ENCODE assay signal across 24 mouse cellular contexts in genomic region chr7:19792701-19793630, GRCm38 (mm10). TPM values are rescaled to one million over a fixed set of nuclear protein-coding genes. Genes with fewer than 3 reads are reported as not detected.
DNase-seq lines count a peak whose midpoint lies in the region; ATAC-seq and TF ChIP-seq lines count a peak whose summit lies in the region.
"Had no signal": no experiment of that assay in that cellular context is flagged by ENCODE, and none has a peak within 500 bp of the region (broad histone marks: within the 10 kb centered on the region; RNA-seq: fewer than 3 reads in every experiment).

No protein-coding gene starts in this region.

- no peak for TF ChIP-seq CTCF in kidney, adult 2 months (conservative IDR thresholded peaks at IDR 0.05; ENCODE audit: insufficient read depth, insufficient read length, low read depth, low read length)
- no peak for TF ChIP-seq CTCF in liver, postnatal 0 days (IDR thresholded peaks at IDR 0.05; ENCODE audit: low read depth)

- peak; percentile 88 for DNase-seq in kidney, adult 2 months
- DNase-seq in kidney, postnatal 10 days = no peak
- no peak for DNase-seq in liver, postnatal 0 days
- DNase-seq in liver, embryonic 11.5 days (ENCODE audit: low spot score) = no peak
- DNase-seq in splenic B cell, adult 2 months (ENCODE audit: low read depth, low spot score) = peak; percentile 40
- no peak for DNase-seq in ovary, adult 18-20 months (ENCODE audit: low spot score)
- no peak for DNase-seq in adrenal gland, postnatal 4 days (ENCODE audit: low spot score in 2 of 2)
- DNase-seq: adrenal gland, postnatal 14 days; cerebellum, adult 11-12 months; cerebellum, postnatal 14 days; gastrocnemius, postnatal 25 days; midbrain, embryonic 14.5 days; thymus, postnatal 14 days had no signal

- TF ChIP-seq POLR2A in kidney, adult 2 months (IDR thresholded peaks at IDR 0.05; ENCODE audit: low read depth, low read length) = no peak

- no peak overlapping the region for H3K9ac ChIP-seq in liver, postnatal 0 days (replicated peaks)
- H3K9ac ChIP-seq in liver, embryonic 11.5 days (ENCODE audit: low read depth, low read length) = no peak overlapping the region
- H3K9ac ChIP-seq: forebrain, embryonic 15.5 days; liver, embryonic 14.5 days; neural tube, embryonic 13.5 days had no signal

- no peaks in the 10 kb centered on the region for H3K9me3 ChIP-seq in liver, postnatal 0 days (ENCODE audit: low read length)
- H3K9me3 ChIP-seq in liver, embryonic 11.5 days (ENCODE audit: control insufficient read depth, low read length) = no peaks in the 10 kb centered on the region
- H3K9me3 ChIP-seq: forebrain, embryonic 15.5 days; limb, embryonic 10.5 days; neural tube, embryonic 13.5 days had no signal

- peaks cover 14% of the 10 kb centered on the region; the same call in 1 of the 2 replicates for H3K4me1 ChIP-seq in kidney, adult 2 months (ENCODE audit: control insufficient read depth, insufficient read depth, low read length)
- peaks cover 10% of the 10 kb centered on the region; the same call in 1 of the 2 replicates for H3K4me1 ChIP-seq in liver, postnatal 0 days (ENCODE audit: insufficient read depth)
- H3K4me1 ChIP-seq in liver, embryonic 11.5 days (replicated peaks; ENCODE audit: control insufficient read depth, insufficient read depth, low read length) = peaks cover 4% of the 10 kb centered on the region; the same call in 1 of the 2 replicates

- peak; percentile 77 for ATAC-seq in liver, postnatal 0 days
- ATAC-seq in liver, embryonic 11.5 days (replicated peaks; ENCODE audit: low FRiP score) = no peak
- ATAC-seq: forebrain, embryonic 15.5 days; lung, postnatal 0 days had no signal

- H3K4me3 ChIP-seq in kidney, adult 2 months (ENCODE audit: insufficient read depth, low read depth, low read length) = no peak overlapping the region
- no peak overlapping the region for H3K4me3 ChIP-seq in liver, postnatal 0 days (ENCODE audit: low read depth, low read length)
- H3K4me3 ChIP-seq in liver, embryonic 11.5 days (ENCODE audit: low read depth, low read length) = no peak overlapping the region
- H3K4me3 ChIP-seq: forebrain, embryonic 15.5 days; hindbrain, embryonic 10.5 days; left cerebral cortex, adult 2 months; limb, embryonic 10.5 days; neural tube, embryonic 13.5 days had no signal

- 55% methylated on average over 19 of the region's 19 CpGs for WGBS in kidney, adult 2 months
- WGBS in liver, postnatal 0 days (ENCODE audit: insufficient replicate concordance) = 70% methylated on average over 19 of the region's 19 CpGs
- 85% methylated on average over 19 of the region's 19 CpGs for WGBS in liver, embryonic 11.5 days

- no peaks in the 10 kb centered on the region; the same call in 1 of the 2 replicates for H3K36me3 ChIP-seq in kidney, adult 2 months (ENCODE audit: control insufficient read depth, insufficient read depth, low read length)
- H3K36me3 ChIP-seq in liver, postnatal 0 days (replicated peaks; ENCODE audit: insufficient read depth, low read length) = no peaks in the 10 kb centered on the region
- no peaks in the 10 kb centered on the region for H3K36me3 ChIP-seq in liver, embryonic 11.5 days (ENCODE audit: control insufficient read depth, insufficient read depth, low read length)
- no peaks in the 10 kb centered on the region for H3K36me3 ChIP-seq in splenic B cell, adult 2 months (ENCODE audit: control insufficient read depth, insufficient read depth, low read length, poor library complexity, severe bottlenecking)
- H3K36me3 ChIP-seq: forebrain, embryonic 15.5 days; hindbrain, embryonic 10.5 days; limb, embryonic 10.5 days; neural tube, embryonic 13.5 days had no signal

- H3K27me3 ChIP-seq in kidney, adult 2 months (replicated peaks; ENCODE audit: control insufficient read depth, insufficient read depth, low read length) = no peaks in the 10 kb centered on the region
- H3K27me3 ChIP-seq in liver, postnatal 0 days (ENCODE audit: insufficient read depth, low read length) = no peaks in the 10 kb centered on the region
- H3K27me3 ChIP-seq in liver, embryonic 11.5 days (replicated peaks; ENCODE audit: control insufficient read depth, insufficient read depth, low read length) = peaks cover 28% of the 10 kb centered on the region
- 0 out of 2 replicates have a peak, but pooled peaks cover 2% of the 10 kb centered on the region for H3K27me3 ChIP-seq in splenic B cell, adult 2 months (ENCODE audit: control insufficient read depth, insufficient read depth, low read length, poor library complexity, severe bottlenecking)

- H3K4me2 ChIP-seq in liver, postnatal 0 days (ENCODE audit: low read depth, low read length) = no peak overlapping the region
- H3K4me2 ChIP-seq in liver, embryonic 11.5 days = no peak overlapping the region
- H3K4me2 ChIP-seq: forebrain, embryonic 15.5 days; neural tube, embryonic 13.5 days had no signal

- 0 out of 2 replicates have a peak, but pooled peaks have one; percentile 32 for TF ChIP-seq EP300 in liver, postnatal 0 days (IDR thresholded peaks at IDR 0.05; ENCODE audit: low read depth)

- H3K27ac ChIP-seq in kidney, adult 2 months (ENCODE audit: insufficient read depth, low read depth, low read length) = peak overlapping the region; percentile 60
- H3K27ac ChIP-seq in liver, postnatal 0 days (ENCODE audit: low read depth) = peak overlapping the region; percentile 90
- no peak overlapping the region for H3K27ac ChIP-seq in liver, embryonic 11.5 days (ENCODE audit: low read depth, low read length)
- H3K27ac ChIP-seq: forebrain, embryonic 15.5 days; hindbrain, embryonic 10.5 days; left cerebral cortex, adult 2 months; limb, embryonic 10.5 days; liver, embryonic 14.5 days; neural tube, embryonic 13.5 days had no signal

RNA-seq across cellular contexts. Expression of gene Cblc, which starts 3.6 kb away (rescaled TPM):
- polyA plus RNA-seq in kidney, adult 2 months (2012; rRNA removed) = 24.4 and 32.6 TPM in 2 replicates
- polyA plus RNA-seq in liver, postnatal 0 days (2015; fragmentation: Nextera tagmentation; extraction: Ambion mirVana) = 9.6 and 10.8 TPM in 2 replicates
- 1.4 TPM in 2 replicates for polyA plus RNA-seq in liver, embryonic 11.5 days (2014; fragmentation: Nextera tagmentation; extraction: Ambion mirVana)
- total RNA-seq in adrenal gland, postnatal 4 days (2021) = 1 to 10 TPM in 1 of 2 experiments, under 1 TPM in 1; 0.68 to 1.0 TPM
- total RNA-seq: gastrocnemius, postnatal 25 days; left cerebral cortex, adult 2 months; megakaryocyte, adult 5-6 weeks; MEL had no signal
- polyA plus RNA-seq: forebrain, embryonic 15.5 days; midbrain, embryonic 14.5 days; neural tube, embryonic 13.5 days had no signal

RNA-seq across cellular contexts. Expression of gene Bcam, which starts 22.1 kb away (rescaled TPM):
- polyA plus RNA-seq in kidney, adult 2 months (2012; rRNA removed) = 237 and 272 TPM in 2 replicates
- 8.8 and 9.3 TPM in 2 replicates for polyA plus RNA-seq in liver, postnatal 0 days (2015; fragmentation: Nextera tagmentation; extraction: Ambion mirVana)
- 17.5 and 21.8 TPM in 2 replicates for polyA plus RNA-seq in liver, embryonic 11.5 days (2014; fragmentation: Nextera tagmentation; extraction: Ambion mirVana)
- total RNA-seq in adrenal gland, postnatal 4 days (2021) = 10 to 100 TPM; 59.8 to 84.7 TPM

RNA-seq across cellular contexts. Expression of gene Bcl3, which starts 29.6 kb away (rescaled TPM):
- polyA plus RNA-seq in kidney, adult 2 months (2012; rRNA removed) = 10.3 and 14.4 TPM in 2 replicates
- polyA plus RNA-seq in liver, postnatal 0 days (2015; fragmentation: Nextera tagmentation; extraction: Ambion mirVana) = 5.4 and 11.2 TPM in 2 replicates
- 5.4 and 7.0 TPM in 2 replicates for polyA plus RNA-seq in liver, embryonic 11.5 days (2014; fragmentation: Nextera tagmentation; extraction: Ambion mirVana)
- total RNA-seq in adrenal gland, postnatal 4 days (2021) = 10 to 100 TPM in 1 of 2 experiments, 1 to 10 TPM in 1; 9.6 to 11.5 TPM

RNA-seq across cellular contexts. Expression of gene Nectin2, which starts 42.7 kb away (rescaled TPM):
- polyA plus RNA-seq in kidney, adult 2 months (2012; rRNA removed) = 44.5 and 47.7 TPM in 2 replicates
- 51.0 and 51.3 TPM in 2 replicates for polyA plus RNA-seq in liver, postnatal 0 days (2015; fragmentation: Nextera tagmentation; extraction: Ambion mirVana)
- polyA plus RNA-seq in liver, embryonic 11.5 days (2014; fragmentation: Nextera tagmentation; extraction: Ambion mirVana) = 55.9 and 58.4 TPM in 2 replicates
- total RNA-seq in adrenal gland, postnatal 4 days (2021) = 10 to 100 TPM; 72.0 to 80.6 TPM

RNA-seq across cellular contexts. Expression of gene Gm19345, which starts 58.8 kb away (rescaled TPM):
- polyA plus RNA-seq in kidney, adult 2 months (2012; rRNA removed) = 0.12 TPM in 1 of 2 replicates, not detected in the other
- polyA plus RNA-seq in liver, postnatal 0 days (2015; fragmentation: Nextera tagmentation; extraction: Ambion mirVana) = 0.18 and 0.19 TPM in 2 replicates
- not detected in 2 replicates for polyA plus RNA-seq in liver, embryonic 11.5 days (2014; fragmentation: Nextera tagmentation; extraction: Ambion mirVana)
- total RNA-seq in adrenal gland, postnatal 4 days (2021) = not detected
- total RNA-seq: gastrocnemius, postnatal 25 days; megakaryocyte, adult 5-6 weeks; MEL had no signal
- polyA plus RNA-seq: heart, embryonic 16.5 days; limb, embryonic 10.5 days; liver, embryonic 14.5 days; spleen, adult 2 months had no signal

Comparison
In these comparisons a context has a peak if more than half of its experiments do, and no peak if none do; other contexts are left out.
1. DNase-seq: peak in kidney, adult 2 months (single experiment) and splenic B cell, adult 2 months (single experiment); none in kidney, postnatal 10 days (single experiment), liver, postnatal 0 days (single experiment), liver, embryonic 11.5 days (single experiment), ovary, adult 18-20 months (single experiment) and adrenal gland, postnatal 4 days (0 of 2).
2. RNA of gene Bcam, which starts 22.1 kb away (polyA plus RNA-seq): 237 to 272 TPM in kidney, adult 2 months; 17.5 to 21.8 TPM in liver, embryonic 11.5 days and 8.8 to 9.3 TPM in liver, postnatal 0 days; every median in the first group is over 10 times any median in the second.